Mouse (Mus musculus) lung, postnatal 36 days (tissue): Measurements from ENCODE around the gene Nup54.

Experiments
- DNase-seq: peaks from one replicate; pipeline ENCODE4 v3.0.0; 2022; ENCODE audit warnings: mixed read lengths

The Nup54 gene

DNA sequence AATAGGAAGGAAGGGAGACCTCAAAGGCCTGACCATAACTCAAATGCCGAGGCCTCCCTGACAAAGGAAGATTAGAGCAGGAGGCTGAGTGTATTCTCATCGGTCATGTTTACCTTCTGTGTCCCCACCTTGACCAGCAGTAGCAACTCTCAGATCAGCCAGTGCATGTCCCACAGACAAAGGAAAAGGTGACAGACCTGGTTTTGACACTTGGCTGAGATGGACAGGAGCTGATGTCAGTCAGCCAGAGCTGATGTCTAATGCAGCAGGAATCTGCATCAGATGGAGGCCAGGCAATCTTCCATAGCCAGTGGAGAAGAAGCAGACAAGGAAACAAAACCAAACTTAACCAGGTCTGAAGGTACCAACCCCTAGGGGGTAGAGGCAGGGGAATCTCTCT is 62.4 kb downstream of the Nup54 start:
- no peak for DNase-seq

DNA sequence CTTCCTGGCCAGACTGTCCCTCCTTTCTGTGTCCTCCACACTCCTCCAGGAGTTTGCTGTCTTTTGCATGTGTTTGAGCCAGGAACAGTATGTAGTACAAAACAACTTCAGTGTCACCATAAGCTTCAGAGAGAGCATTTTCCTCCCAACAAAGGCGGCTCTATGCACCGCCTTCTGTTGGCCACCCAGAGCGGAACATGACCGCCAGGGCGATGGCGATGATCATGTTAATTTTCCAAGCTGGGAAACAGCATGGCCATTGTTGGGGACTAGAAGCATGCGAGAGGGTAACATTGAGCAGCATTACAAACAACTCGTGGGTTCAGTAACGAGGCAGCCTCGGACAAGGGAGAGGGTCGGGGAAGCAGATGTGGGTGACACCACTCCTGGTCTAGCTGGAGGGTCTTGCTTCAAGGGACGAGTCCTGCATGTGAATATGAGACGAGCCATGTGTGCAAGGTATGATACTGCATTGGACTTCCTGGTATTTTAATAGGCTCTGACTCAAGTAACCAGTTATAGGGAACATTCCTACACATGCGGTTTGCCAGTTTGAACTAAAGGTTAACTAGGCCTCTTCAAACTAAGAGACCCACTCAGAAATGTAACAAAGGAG is 63.5 kb downstream of the Nup54 start:
- DNase-seq: no peak

DNA sequence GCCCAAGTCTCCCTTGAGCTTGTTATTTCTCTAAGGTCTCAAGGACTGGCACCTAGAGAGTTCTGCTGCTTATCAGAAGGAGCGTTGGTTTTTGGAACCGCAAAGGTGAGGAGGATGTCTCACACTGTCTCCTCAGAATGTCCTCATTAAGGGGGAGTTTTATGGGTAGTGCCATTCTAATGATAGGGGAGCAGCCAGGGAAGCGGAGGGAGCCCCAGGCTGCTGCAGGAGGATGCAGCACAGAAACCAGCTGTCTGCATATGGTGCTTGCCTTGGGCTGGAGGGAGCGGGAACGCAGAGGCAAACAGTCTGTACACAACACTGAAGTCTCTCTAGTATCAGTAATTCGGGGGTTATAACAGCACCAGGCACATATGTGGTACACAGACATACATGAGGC is 64.1 kb downstream of the Nup54 start:
- no peak for DNase-seq

DNA sequence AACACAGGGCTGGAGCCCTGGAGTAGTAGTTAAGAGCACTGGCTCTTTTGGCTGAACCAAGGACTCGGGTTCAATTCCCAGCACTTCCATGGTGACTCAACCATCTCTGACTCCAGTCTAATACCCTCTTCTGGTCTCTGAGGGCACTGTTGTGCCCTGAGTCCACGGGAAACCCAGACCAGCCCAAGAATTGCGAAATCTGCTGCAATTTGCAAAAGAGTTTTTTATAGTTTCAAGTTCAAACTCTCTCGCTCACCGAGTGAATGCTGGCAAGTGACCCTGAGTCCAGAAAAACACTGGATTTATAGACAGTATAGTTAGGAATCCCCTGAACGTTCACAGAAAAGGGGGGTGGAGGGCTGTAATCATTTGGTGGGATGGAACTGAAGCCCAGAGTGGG is 64.6 kb downstream of the Nup54 start:
- DNase-seq: peak; percentile 21

DNA sequence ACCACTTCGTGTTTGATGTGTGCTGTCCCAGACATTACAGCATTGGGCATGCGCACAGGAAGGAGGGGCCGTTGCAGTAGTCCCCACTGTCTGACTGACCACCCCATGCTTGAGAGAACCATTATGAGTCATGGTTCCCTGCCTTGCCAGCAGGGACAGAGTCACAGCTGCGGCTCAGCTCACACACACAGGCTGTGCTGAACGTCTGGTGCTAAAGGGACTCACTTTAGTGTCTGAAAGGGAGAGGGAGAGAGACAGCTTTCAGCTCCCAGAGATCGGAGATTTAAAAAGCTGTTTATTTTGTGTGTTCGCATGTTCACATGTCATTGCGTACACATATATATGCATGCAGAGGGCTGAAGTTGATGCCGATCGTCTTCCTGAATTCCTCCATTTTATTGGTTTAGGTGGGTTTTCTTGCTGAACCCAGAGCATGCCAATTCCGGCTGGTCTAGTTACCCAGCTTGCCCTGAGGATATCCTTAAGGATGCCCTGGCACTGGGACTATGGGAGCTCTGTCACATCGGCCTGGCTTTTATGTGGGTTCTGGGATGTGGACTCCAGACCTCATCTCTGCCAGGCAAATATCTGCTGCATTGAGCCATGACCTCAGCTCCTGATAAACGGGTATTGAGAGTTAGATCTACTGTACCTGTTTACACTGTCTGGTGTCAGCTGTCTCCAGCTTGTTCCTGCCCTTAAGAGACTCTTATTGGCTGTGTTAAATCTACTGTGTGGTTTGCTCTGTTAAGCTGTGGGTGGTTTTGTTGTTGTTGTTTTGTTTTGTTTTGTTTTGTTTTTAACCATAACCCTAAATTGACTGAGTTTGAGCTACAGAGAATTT is 65.6 kb downstream of the Nup54 start:
- peak; percentile 43 for DNase-seq

DNA sequence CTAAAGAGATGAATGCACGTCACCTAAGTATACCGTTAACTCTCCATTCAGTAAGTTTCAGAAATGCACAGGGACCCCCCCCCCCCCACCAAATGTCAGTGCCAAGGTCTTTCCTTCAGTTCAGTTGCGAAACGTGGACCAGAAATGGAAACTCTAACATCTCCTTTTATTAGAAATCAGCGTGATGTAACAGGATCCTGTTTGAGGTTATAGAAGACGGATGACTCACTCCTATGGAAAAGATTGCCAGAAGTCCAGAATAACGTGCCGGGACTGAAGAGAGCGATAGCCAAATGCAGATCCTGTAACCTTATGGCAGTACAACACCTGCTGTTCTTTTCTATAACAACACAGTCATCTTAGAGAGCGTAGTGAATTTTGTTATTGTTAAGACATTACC is 66.6 kb downstream of the Nup54 start:
- DNase-seq: peak; percentile 57

DNA sequence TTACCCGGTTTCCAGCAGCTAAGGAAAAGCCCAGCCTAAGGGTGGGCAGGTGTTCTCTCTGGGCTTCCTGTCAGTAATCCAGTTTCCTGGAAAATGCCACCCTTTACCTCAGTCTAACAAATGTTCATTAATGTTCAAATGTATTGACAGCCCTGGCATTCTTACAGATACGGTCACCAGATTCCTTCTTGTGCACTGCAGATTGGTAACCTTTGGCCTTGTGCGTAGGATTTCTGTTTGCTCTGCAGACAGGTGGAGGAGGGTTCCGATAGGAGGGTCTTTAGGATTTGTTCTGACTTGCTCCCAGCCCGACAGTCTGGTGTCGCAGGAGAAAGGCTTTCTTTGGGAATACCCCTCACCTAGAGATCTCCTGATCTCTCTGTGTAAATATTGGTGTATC is 68.5 kb downstream of the Nup54 start:
- DNase-seq: no peak
